Mouse (Mus musculus) mature B cell (primary cell): ENCODE measurements around the gene Urad.

Experiments used
- in situ Hi-C: fragments of 300-500 bp; cut with MboI; formaldehyde crosslinking; loops from 2 replicates; pipeline ENCODE4 v1.14.3; 2019

Urad gene

GRCm38 (mm10) chr5:147300917-147301780, 21.1 kb downstream of the Urad start:
- in situ Hi-C loops: loop anchor here (5.0 kb wide), 1 partner anchor 609 kb away; no protein-coding TSS in a partner anchor

DNA sequence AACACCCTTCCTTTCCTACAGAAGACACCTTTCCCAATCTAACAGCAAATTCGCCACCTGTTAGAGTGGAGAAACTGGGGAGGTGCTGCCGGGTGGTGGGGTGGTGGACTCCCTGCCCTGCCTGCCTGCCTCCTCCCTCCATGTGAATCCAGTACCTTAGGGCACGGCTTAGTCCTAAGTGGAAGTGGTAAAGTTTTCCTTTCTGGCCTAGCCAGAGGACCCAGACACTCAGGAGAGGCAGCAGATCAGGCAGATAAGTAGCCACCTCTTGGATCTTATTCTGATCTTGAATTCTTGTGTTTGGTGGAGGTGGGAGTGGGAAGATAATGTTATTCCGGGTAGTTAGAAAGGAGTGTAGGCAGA, 22.3 kb downstream of the Urad start:
- in situ Hi-C loops: loop anchor here (5.0 kb wide), 1 partner anchor 608 kb away; no protein-coding TSS in a partner anchor

DNA sequence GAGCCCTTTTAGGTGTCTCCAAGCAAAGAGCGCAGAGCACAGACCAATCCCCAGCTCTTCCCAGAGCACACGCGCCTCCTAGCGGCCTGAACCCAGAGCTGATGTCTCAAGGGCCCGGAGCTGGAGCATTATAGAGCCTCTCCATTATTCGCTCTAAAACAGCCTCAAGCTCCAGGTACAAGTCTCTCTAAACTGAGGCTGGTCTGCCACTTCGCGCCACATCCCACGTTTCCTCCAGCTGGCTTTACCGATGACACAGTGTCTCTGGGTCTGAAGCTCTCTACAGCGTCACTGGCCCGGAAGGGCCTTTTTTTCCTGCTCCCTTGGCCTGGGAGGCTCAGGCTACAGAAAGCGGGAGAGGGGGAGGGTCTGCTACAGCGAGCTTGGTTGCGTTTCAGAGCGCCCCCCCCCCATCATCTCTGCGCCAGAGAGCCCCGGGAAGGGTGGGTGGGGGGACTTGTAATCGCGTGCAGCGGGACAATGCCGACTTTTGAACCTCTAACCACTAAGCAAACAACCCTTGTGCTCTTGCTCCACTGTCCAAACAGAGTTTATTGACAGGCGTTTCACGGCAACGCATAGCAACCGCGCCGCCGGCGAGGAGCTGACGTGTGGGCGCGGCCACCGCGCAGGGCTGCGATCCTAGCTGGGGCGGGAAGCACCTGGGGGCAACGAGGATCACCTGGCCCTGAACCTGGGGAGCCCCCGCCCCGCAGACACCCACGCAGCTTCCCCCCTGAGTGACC, 22.8 kb downstream of the Urad start:
- in situ Hi-C loops: no loop called here

- in situ Hi-C loops: no loop called here
These were observed 25.0 kb downstream of the Urad start for GRCm38 (mm10) chr5:147297249-147297648.

DNA sequence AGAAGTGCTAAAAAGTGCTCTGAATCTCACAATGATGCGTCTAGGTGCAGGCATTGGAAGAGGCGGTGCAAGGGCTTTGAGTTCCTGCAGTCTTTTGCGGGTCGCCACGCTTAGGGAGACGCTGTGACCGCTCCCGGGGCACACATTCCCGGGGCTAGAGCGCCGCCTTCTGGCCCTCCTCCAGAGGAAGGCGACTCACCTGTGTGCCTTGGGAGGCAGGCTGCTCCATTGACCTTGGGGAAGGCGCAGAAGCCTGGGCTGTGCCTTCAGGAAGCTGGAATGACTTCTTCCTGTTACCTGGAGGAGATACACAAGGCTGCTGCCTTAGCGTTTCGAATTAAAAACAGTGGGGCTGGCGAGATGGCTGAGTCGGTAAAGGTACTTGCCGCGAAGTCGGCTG, 28.1 kb downstream of the Urad start:
- in situ Hi-C loops: no loop called here

DNA sequence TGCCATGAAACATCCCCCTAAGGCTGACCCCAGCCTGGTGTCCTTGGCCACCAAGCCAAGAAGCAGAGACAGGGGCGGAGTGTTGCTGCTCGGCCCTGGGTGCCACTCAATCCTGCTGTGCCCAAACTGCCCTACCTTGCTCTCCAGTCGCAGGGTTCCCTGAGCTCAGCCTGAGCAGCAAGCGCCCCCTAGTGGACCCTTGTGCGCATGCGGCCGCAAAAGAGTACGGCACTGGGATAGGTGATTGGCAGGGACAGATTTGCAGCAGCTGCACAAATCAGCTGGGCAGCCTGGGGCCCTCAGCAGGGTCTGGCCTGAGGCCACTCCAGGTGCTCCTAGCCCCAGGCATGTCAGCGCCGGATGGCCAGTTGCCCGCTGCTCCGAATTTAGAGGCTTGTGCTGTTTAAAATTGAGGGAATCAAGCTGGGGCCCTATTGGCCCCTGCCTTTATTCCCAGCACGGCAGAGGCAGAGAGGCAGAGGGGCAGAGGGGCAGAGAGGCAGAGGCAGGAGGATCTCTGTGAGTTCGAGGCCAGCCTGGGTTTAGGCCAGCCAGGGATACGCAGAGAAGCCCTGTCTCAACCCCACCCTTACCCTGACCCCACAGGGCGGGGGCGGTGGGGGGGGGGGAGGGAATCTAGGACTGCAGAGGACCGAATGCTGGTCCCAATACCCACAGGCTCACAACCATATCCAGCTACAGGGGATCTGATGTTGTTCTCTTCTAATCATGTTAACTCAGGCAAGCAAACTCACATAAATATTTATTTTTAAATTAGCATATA, 28.9 kb downstream of the Urad start:
- in situ Hi-C loops: no loop called here

DNA sequence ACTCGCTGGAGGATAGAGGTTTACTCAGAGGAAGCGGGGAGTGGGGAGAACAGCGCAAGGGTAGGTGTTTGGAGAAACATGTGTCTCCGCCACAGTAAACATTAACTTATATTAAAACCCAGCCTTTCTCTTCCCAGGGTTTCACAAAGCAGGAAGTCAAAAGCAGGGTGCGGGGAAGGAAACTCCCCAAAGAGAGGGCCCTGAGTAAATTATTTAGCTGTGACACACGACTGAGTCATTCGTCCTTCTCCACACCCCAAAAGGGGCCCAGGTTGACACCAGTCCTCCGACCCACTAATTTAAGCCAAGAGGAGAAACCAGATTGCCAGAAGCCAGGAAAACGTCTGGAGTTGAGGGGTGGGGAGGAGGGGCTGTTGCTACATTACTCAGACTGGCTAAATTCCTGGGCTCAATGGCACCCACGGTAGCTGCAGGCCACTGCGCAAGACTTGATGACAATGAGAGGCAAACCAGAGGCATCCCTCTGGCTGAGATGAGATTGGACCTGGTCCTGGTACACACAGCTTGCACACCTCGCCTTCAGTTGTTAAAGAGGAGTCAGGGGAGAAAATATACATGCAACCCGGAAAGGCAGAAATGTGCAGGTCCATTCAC, 29.6 kb downstream of the Urad start:
- in situ Hi-C loops: no loop called here

GRCm38 (mm10) chr5:147291764-147292505, 30.3 kb downstream of the Urad start:
- in situ Hi-C loops: no loop called here

DNA sequence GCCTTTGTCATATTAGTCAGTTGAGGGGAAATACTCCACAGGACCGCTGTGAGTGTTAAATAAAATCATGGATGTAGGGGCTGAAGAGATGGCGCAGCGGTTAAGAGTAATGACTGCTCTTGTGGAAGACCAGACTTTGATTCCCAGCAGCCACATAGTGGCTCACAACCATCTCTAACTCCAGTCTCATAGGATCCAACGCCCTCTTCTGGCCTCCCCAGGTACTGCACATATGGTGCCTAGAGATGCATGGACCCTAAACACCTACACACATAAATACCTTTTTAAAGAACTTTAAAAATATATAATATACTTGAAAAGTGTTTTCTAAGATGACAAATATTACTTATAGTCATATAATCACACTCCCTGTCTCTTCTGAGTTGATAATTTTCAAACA, 37.9 kb downstream of the Urad start:
- in situ Hi-C loops: no loop called here

DNA sequence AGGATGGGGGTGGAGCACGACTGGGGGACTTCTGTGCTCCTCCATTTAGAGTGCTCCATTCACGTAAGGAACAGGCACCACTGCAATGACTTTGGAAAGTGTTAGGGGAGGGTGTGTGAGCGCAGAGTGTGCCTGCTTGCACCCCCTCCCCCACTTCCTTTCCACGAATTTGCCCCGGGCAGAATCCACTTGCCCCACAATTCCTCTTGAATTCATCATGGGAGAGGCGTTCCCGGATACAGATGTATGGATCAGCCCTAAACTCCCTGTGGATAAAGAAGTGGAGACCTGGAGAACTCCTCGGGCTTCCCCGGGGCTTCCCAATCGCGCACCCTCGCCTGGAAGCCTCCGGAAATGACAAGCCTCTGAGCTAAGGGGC, 44.7 kb downstream of the Urad start:
- in situ Hi-C loops: no loop called here

GRCm38 (mm10) chr5:147276701-147277546, 45.3 kb downstream of the Urad start:
- in situ Hi-C loops: no loop called here

- in situ Hi-C loops: no loop called here
These were observed 46.5 kb downstream of the Urad start for GRCm38 (mm10) chr5:147275761-147276160.

- in situ Hi-C loops: no loop called here
These were observed 47.8 kb downstream of the Urad start for GRCm38 (mm10) chr5:147274174-147275141.

GRCm38 (mm10) chr5:147272808-147273345, 49.4 kb downstream of the Urad start:
- in situ Hi-C loops: no loop called here

GRCm38 (mm10) chr5:147272046-147272807, 50.0 kb downstream of the Urad start:
- in situ Hi-C loops: no loop called here

DNA sequence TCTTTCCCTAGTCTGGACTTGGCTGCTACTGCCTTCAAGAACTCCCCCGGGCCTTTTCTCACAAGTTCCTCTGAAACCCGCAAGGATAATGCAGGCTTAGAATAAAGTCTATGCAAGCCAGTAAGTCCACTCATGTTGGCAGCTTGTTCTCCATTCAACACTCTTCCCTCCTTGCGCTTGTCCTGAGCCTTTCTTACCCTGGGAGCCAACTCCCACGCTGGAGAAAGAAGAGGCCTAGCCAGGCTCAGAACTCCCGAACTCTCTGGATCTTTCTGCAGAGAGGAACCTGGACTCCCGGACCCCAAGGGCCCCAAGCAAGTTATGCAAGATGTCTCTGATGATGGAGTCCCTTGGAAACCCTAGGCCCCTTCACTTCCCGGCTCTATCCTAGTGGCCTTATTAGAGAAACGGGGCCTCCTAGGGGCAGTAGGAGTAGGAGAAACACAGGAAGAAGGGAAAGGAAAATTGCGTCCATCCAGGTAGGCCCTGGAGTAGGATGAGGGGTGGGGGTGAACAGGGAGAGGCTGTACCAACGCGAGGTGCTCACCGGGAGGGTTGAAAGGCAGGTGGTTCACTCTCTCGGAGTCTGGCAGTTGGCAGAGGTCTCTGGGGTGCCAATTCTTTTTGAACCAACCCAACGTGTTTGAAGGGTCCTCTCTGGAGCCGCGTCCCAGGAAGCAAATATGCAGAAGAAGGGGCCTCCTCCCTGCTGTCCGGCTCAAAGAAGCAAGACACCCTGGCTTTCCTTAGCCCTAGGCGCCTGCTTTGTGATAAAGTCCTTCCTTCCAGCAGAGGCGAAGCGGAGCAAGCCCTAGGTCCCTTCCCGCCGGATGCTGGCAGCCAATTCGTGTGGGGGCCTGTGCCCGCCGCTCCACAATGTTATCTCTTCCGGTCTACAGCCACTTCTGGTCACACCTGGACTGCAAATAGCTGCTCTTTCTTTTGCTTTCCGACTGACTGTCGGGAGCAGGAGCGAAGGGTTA, 51.3 kb downstream of the Urad start:
- in situ Hi-C loops: no loop called here
